Mouse (Mus musculus): Measurements from ENCODE around the gene Olfr516. TPM values are rescaled to one million over a fixed set of nuclear protein-coding genes. Genes with fewer than 3 reads are reported as not detected.
"Not testable (repeated sequence)": the region's sequence is repeated elsewhere in the genome, so short reads cannot be mapped to it uniquely, and the experiment has no call there.

Olfr516 gene
- not detected in 2 replicates for polyA plus RNA-seq (2015; fragmentation: Nextera tagmentation; extraction: Ambion mirVana)

DNA sequence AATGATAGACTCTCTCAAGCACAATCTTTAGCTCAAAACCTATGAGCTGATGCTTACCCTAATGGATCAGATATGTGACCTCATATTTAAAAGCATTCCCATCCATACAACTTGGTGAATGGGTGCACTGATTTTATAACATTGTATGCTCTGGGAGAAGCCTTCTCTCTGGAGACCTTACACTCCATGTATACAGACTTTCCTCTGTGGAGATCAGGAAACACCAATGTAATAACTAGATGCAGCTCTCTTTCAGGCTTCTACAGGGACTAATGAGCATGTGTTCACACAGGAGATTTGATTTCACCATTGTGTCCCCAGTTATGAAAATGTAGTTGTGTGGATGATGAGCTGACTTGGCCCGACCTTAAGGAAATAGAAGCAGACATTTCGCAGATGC lies at the start of gene Olfr516:
TSS of gene Olfr516 (minus strand) at position 101 of the 400 bp plus-strand sequence.
- H3K4me2 ChIP-seq: no peak within 1 kb of the TSS
- H3K9ac ChIP-seq: no peak within 1 kb of the TSS
- ATAC-seq (ENCODE audit: insufficient number of reproducible peaks, insufficient read depth, low FRiP score, low TSS enrichment, low read depth): no peak
- H3K36me3 ChIP-seq: no peaks in the 10 kb centered on the region
- H3K4me3 ChIP-seq: no peak within 1 kb of the TSS
- 82% methylated on average over 2 of the region's 2 CpGs for WGBS
- H3K27ac ChIP-seq: no peak within 1 kb of the TSS
- no peaks in the 10 kb centered on the region for H3K4me1 ChIP-seq
- H3K9me3 ChIP-seq: no peaks in the 10 kb centered on the region
- H3K27me3 ChIP-seq: no peaks in the 10 kb centered on the region

DNA sequence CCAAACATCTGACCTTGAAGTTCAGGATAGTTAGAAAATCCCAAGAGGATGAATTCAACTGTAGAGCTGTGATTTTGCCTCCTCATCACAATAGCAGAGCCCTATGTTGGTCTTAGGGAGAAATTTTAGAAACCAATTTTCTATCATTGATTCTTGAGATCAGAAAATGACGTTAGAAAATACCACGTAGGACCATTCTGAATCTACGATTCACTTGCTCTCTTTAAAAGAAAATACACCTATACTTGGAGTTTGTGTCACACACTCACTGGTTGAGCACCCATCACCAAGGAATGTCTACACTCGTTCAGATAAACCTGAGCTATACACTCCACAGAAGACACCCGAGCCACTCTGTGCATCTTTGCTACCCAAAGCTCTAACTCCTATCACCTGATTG lies 44.0 kb upstream of the Olfr516 start, which contains the start of gene Olfr519:
TSS of gene Olfr519 (minus strand) at position 101 of the 400 bp plus-strand sequence.
- Histone ChIP-seq H3K36me3 (no peaks in the 10 kb centered on the region), H3K9ac (no peak within 1 kb of the TSS), H3K9me3 (no peaks in the 10 kb centered on the region), H3K27ac (no peak within 1 kb of the TSS), H3K4me1 (no peaks in the 10 kb centered on the region), H3K4me2 (no peak within 1 kb of the TSS), H3K27me3 (no peaks in the 10 kb centered on the region), H3K4me3 (no peak within 1 kb of the TSS)
- WGBS: 86% methylated on average over 5 of the region's 5 CpGs
- ATAC-seq (ENCODE audit: insufficient number of reproducible peaks, insufficient read depth, low FRiP score, low TSS enrichment, low read depth): no peak

DNA sequence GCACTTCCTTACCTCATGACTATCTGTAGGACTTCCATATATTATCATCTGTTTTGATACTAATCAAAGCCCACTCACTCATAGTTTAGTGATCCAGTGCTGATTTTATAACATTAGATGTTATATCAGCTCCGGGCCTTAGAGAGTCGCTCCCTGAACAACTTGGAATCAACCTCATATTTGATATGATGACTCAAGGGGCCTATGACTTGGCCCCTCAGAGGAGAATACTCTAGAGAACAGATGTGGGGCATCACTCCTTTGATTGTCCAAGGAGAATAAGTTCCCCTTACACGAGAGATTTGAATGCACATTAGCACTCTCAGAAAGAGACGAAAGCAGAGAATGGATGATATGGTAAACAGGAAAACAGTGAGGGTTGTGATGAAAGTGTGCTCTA lies 34.6 kb upstream of the Olfr516 start, which contains the start of gene Olfr518:
TSS of gene Olfr518 (minus strand) at position 101 of the 400 bp plus-strand sequence.
- Histone ChIP-seq H3K4me2 (no peak within 1 kb of the TSS), H3K4me1 (no peaks in the 10 kb centered on the region), H3K9me3 (no peaks in the 10 kb centered on the region), H3K27me3 (no peaks in the 10 kb centered on the region), H3K36me3 (no peaks in the 10 kb centered on the region), H3K4me3 (no peak within 1 kb of the TSS), H3K9ac (no peak within 1 kb of the TSS), H3K27ac (no peak within 1 kb of the TSS)
- WGBS: 86% methylated on average over 4 of the region's 4 CpGs
- no peak for ATAC-seq (ENCODE audit: insufficient number of reproducible peaks, insufficient read depth, low FRiP score, low TSS enrichment, low read depth)

GRCm38 (mm10) chr7:108872279-108872678 lies 21.9 kb upstream of the Olfr516 start, which contains the start of gene Olfr517:
Gene Olfr517, minus strand, starts transcription at chr7:108872379.
- Histone ChIP-seq H3K4me3 (no peak within 1 kb of the TSS), H3K4me2 (no peak within 1 kb of the TSS), H3K27me3 (no peaks in the 10 kb centered on the region), H3K27ac (no peak within 1 kb of the TSS), H3K4me1 (no peaks in the 10 kb centered on the region), H3K9ac (no peak within 1 kb of the TSS), H3K9me3 (no peaks in the 10 kb centered on the region), H3K36me3 (no peaks in the 10 kb centered on the region)
- 56% methylated on average over 2 of the region's 2 CpGs for WGBS
- no peak for ATAC-seq (ENCODE audit: insufficient number of reproducible peaks, insufficient read depth, low FRiP score, low TSS enrichment, low read depth)

- H3K4me2 ChIP-seq: no peak within 1 kb of the TSS
- H3K9ac ChIP-seq: no peak within 1 kb of the TSS
- H3K27me3 ChIP-seq: no peaks in the 10 kb centered on the region
- H3K9me3 ChIP-seq: no peaks in the 10 kb centered on the region
- H3K27ac ChIP-seq: no peak within 1 kb of the TSS
- ATAC-seq (ENCODE audit: insufficient number of reproducible peaks, insufficient read depth, low FRiP score, low TSS enrichment, low read depth): no peak
- H3K36me3 ChIP-seq: no peaks in the 10 kb centered on the region
- H3K4me1 ChIP-seq: no peaks in the 10 kb centered on the region
- no peak within 1 kb of the TSS for H3K4me3 ChIP-seq
Measured at GRCm38 (mm10) chr7:108825897-108826296, 24.4 kb downstream of the Olfr516 start, which contains the start of gene Olfr514. Gene Olfr514, minus strand, starts transcription at chr7:108825997.

- ATAC-seq (ENCODE audit: insufficient number of reproducible peaks, insufficient read depth, low FRiP score, low TSS enrichment, low read depth); H3K4me1 ChIP-seq; H3K36me3 ChIP-seq; H3K27ac ChIP-seq; H3K27me3 ChIP-seq; H3K4me2 ChIP-seq; H3K4me3 ChIP-seq; H3K9me3 ChIP-seq; H3K9ac ChIP-seq: not testable (repeated sequence)
- 44% methylated on average over 5 of the region's 5 CpGs for WGBS
Measured at GRCm38 (mm10) chr7:108814593-108815215, 35.6 kb downstream of the Olfr516 start.

DNA sequence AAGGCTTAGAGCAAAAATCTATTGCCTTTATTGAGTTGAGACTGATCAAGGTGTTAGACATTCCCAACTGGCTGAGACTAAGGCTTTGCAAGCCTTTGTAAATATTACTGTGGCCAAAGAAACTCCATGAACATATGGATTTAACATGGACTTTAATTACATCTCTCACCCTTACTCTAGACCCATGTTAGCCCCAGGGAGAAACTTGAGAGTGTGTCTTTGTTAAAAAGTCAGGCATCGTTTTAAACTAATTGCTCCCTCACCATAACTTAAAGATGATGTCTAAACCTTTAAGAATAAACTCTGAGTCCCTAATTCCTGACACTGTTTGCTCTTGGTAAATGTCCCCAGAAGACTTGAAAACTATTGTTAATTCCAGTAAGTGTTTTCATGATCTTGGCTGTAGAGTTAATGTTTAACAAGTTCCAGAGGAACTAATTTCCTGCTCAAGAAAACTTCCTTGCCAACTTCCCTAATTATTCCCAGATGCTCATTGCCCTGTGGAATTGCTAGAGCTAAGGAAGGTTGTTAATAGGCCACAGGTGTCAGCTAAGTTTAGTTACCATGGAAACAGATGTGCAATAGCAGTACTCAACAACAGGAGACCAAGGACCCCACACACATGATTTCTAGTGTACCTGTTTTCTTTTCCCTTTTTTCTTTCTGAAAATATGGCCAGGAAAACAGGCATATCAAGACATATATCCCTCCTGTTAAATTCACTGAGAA lies 53.0 kb downstream of the Olfr516 start:
- Histone ChIP-seq H3K4me3 (no peak overlapping the region), H3K27me3 (no peaks in the 10 kb centered on the region), H3K9ac (no peak overlapping the region), H3K4me1 (0 out of 2 replicates have a peak, but pooled peaks cover 4% of the 10 kb centered on the region), H3K27ac (no peak overlapping the region), H3K36me3 (no peaks in the 10 kb centered on the region), H3K4me2 (no peak overlapping the region), H3K9me3 (no peaks in the 10 kb centered on the region)
- ATAC-seq (ENCODE audit: insufficient number of reproducible peaks, insufficient read depth, low FRiP score, low TSS enrichment, low read depth): no peak; the same call in 1 of the 2 replicates
- 0% methylated on average over 1 of the region's 1 CpGs for WGBS

Other genes with a start within 250 kb of the Olfr516 start
- not detected in 2 replicates for gene Olfr506, start 239.7 kb downstream of the Olfr516 start, polyA plus RNA-seq (2015; fragmentation: Nextera tagmentation; extraction: Ambion mirVana)
- not detected in 2 replicates for gene Olfr507, start 228.7 kb downstream of the Olfr516 start, polyA plus RNA-seq (2015; fragmentation: Nextera tagmentation; extraction: Ambion mirVana)
- not detected in 2 replicates for gene Olfr508, start 220.5 kb downstream of the Olfr516 start, polyA plus RNA-seq (2015; fragmentation: Nextera tagmentation; extraction: Ambion mirVana)
- gene Olfr509, start 198.6 kb downstream of the Olfr516 start, polyA plus RNA-seq (2015; fragmentation: Nextera tagmentation; extraction: Ambion mirVana): 0.06 and 0.25 TPM in 2 replicates
- not detected in 2 replicates for gene Olfr510, start 184.1 kb downstream of the Olfr516 start, polyA plus RNA-seq (2015; fragmentation: Nextera tagmentation; extraction: Ambion mirVana)
- not detected in 2 replicates for gene Olfr512, start 137.2 kb downstream of the Olfr516 start, polyA plus RNA-seq (2015; fragmentation: Nextera tagmentation; extraction: Ambion mirVana)
- not detected in 2 replicates for gene Olfr513, start 99.6 kb downstream of the Olfr516 start, polyA plus RNA-seq (2015; fragmentation: Nextera tagmentation; extraction: Ambion mirVana)
- not detected in 2 replicates for gene Olfr514, start 24.5 kb downstream of the Olfr516 start, polyA plus RNA-seq (2015; fragmentation: Nextera tagmentation; extraction: Ambion mirVana)
- gene Olfr517, start 21.9 kb upstream of the Olfr516 start, polyA plus RNA-seq (2015; fragmentation: Nextera tagmentation; extraction: Ambion mirVana): not detected in 2 replicates
- not detected in 2 replicates for gene Olfr518, start 34.5 kb upstream of the Olfr516 start, polyA plus RNA-seq (2015; fragmentation: Nextera tagmentation; extraction: Ambion mirVana)
- gene Olfr519, start 43.9 kb upstream of the Olfr516 start, polyA plus RNA-seq (2015; fragmentation: Nextera tagmentation; extraction: Ambion mirVana): not detected in 2 replicates
- 0.11 TPM in 2 replicates for gene Nlrp10, start 79.6 kb upstream of the Olfr516 start, polyA plus RNA-seq (2015; fragmentation: Nextera tagmentation; extraction: Ambion mirVana)
- 93.2 and 111 TPM in 2 replicates for gene Eif3f, start 83.9 kb upstream of the Olfr516 start, polyA plus RNA-seq (2015; fragmentation: Nextera tagmentation; extraction: Ambion mirVana)
- gene Tub, start 99.8 kb upstream of the Olfr516 start, polyA plus RNA-seq (2015; fragmentation: Nextera tagmentation; extraction: Ambion mirVana): 3.9 and 4.3 TPM in 2 replicates
- 4.0 and 5.2 TPM in 2 replicates for gene Ric3, start 232.8 kb upstream of the Olfr516 start, polyA plus RNA-seq (2015; fragmentation: Nextera tagmentation; extraction: Ambion mirVana)

Measured in embryonic facial prominence, embryonic 13.5 days (tissue).